Mouse (Mus musculus) C2C12 (cell line): ENCODE results near the gene Tmem255b. TPM values are rescaled to one million over a fixed set of nuclear protein-coding genes. Genes with fewer than 3 reads are reported as not detected.

Source experiments
- H3K27me3 ChIP-seq: one replicate; pipeline ENCODE4 v1.6.1; 2011; ENCODE audit not compliant: control insufficient read depth, insufficient read depth, insufficient read length
- H3K36me3 ChIP-seq: one replicate; pipeline ENCODE4 v1.6.1; 2011; ENCODE audit not compliant: control insufficient read depth, insufficient read depth
- H3K4me3 ChIP-seq: one replicate; pipeline ENCODE4 v1.5.1; 2011; ENCODE audit warnings: mild to moderate bottlenecking, control low read depth; ENCODE audit not compliant: poor library complexity, insufficient read depth, severe bottlenecking
- H3K79me2 ChIP-seq: one replicate; pipeline ENCODE4 v1.6.1; 2011; ENCODE audit not compliant: control insufficient read depth, insufficient read depth
- H3K79me3 ChIP-seq: one replicate; pipeline ENCODE4 v1.6.1; 2011; ENCODE audit warnings: low read depth, control low read depth
- H3ac ChIP-seq: one replicate; pipeline ENCODE3; 2011; ENCODE audit warnings: low read depth; ENCODE audit not compliant: control insufficient read depth, insufficient read length
- CEBPB ChIP-seq: IDR thresholded peaks from one replicate; pipeline ENCODE4 v1.6.1; 2011; ENCODE audit warnings: low read depth, mild to moderate bottlenecking, control low read depth, moderate library complexity
- CTCF ChIP-seq: IDR thresholded peaks from one replicate; pipeline ENCODE4 v1.5.1; 2011; ENCODE audit not compliant: control insufficient read depth, insufficient read depth, insufficient read length
- FOSL1 ChIP-seq: IDR thresholded peaks from one replicate; pipeline ENCODE4 v1.8.0; 2011; ENCODE audit warnings: mild to moderate bottlenecking, low read length; ENCODE audit not compliant: poor library complexity, insufficient read depth, severe bottlenecking
- MAX ChIP-seq: IDR thresholded peaks from one replicate; pipeline ENCODE4 v1.6.1; 2011; ENCODE audit warnings: mild to moderate bottlenecking, control low read depth
- MYOD1 ChIP-seq: IDR thresholded peaks from one replicate; pipeline ENCODE4 v1.6.1; 2011; ENCODE audit warnings: low read depth; ENCODE audit not compliant: control insufficient read depth, insufficient read length
- MYOG ChIP-seq: IDR thresholded peaks from one replicate; pipeline ENCODE4 v1.6.1; 2011; ENCODE audit not compliant: control insufficient read depth, insufficient read length; ENCODE audit errors: extremely low read depth
- USF1 ChIP-seq: IDR thresholded peaks from one replicate; pipeline ENCODE4 v1.6.1; 2011; ENCODE audit warnings: low read depth, mild to moderate bottlenecking, control low read depth, moderate library complexity
- polyA plus RNA-seq: library from polyadenylated mRNA; unstranded; fragments of >200 nt; fragmentation: generic; extraction: Trizol; gene quantifications from one replicate; pipeline ENCODE4 v1.2.1, GENCODE M21; 2012; ENCODE audit warnings: missing spikeins

Tmem255b gene
- polyA plus RNA-seq, 1 experiment: not detected

DNA sequence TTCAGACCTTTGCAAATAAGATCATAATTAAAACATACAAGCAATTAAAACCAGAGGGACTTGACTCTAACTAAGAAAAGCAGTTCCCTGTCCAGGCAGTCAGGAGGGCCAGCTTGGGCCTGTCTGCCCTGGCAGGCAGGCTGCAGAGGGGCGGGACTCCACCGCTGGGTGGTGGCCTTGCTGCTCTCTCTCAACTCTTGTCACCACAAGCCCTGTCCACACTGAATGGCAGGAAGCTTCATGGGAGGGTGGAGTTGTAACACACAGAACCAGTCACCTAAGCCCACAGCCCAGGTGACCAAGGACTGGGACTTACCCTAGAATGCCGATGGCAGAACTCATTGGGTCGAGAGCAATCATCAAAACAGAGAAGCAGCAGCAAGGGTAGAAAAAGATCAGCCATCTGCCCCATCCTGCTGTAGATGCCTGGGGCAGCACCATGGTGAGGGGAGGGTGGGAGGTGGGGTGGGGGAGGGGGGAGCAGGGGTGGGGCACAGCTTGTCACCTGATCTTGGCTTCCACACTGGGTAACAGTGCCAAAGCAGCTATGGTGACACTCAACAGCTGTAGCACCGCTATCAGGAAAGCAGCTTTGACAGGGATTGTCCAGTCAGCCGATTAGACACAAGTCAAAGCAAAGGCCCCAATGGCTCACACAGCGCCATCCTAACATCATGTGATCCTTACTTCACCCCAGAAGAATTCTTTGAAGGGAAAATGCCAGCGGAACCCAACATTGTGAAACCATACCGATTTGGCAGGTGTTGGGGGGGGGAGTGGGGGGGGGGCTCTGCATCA, 57.4 kb downstream of the Tmem255b start:
- H3K36me3 ChIP-seq: no peaks in the 10 kb centered on the region
- no peak overlapping the region for H3K4me3 ChIP-seq
- no peak for TF ChIP-seq CTCF
- no peak for TF ChIP-seq MYOD1
- TF ChIP-seq MAX: no peak
- no peak for TF ChIP-seq FOSL1
- no peak for TF ChIP-seq USF1
- no peak for TF ChIP-seq CEBPB
- TF ChIP-seq MYOG: no peak
- peaks cover 5% of the 10 kb centered on the region for H3K27me3 ChIP-seq
- no peaks in the 10 kb centered on the region for H3K79me3 ChIP-seq
- H3ac ChIP-seq: no peak overlapping the region
- no peaks in the 10 kb centered on the region for H3K79me2 ChIP-seq

DNA sequence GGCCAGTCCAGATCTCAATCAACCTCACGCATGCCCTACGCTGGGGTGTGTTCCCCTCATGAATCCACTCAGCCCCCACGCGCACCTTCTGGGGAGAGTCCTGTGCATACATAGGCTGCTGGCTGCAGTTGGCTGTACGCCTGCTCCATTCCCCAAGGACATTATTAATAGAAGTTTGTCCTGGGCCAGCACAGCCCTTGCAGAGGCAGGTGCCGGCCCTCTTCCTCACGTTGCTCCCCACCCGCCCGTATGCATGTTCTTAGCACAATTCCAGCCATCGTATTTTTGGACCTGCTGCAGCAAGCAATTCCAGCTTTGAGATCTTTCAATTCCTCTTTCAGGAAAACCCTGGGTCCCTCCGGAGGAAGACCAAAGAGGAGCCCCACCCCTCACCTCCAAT, 58.0 kb downstream of the Tmem255b start:
- Histone ChIP-seq H3K4me3 (no peak overlapping the region), H3K79me3 (no peaks in the 10 kb centered on the region), H3K27me3 (peaks cover 5% of the 10 kb centered on the region), H3K79me2 (no peaks in the 10 kb centered on the region), H3ac (no peak overlapping the region), H3K36me3 (no peaks in the 10 kb centered on the region)
- TF ChIP-seq MYOD1: no peak

DNA sequence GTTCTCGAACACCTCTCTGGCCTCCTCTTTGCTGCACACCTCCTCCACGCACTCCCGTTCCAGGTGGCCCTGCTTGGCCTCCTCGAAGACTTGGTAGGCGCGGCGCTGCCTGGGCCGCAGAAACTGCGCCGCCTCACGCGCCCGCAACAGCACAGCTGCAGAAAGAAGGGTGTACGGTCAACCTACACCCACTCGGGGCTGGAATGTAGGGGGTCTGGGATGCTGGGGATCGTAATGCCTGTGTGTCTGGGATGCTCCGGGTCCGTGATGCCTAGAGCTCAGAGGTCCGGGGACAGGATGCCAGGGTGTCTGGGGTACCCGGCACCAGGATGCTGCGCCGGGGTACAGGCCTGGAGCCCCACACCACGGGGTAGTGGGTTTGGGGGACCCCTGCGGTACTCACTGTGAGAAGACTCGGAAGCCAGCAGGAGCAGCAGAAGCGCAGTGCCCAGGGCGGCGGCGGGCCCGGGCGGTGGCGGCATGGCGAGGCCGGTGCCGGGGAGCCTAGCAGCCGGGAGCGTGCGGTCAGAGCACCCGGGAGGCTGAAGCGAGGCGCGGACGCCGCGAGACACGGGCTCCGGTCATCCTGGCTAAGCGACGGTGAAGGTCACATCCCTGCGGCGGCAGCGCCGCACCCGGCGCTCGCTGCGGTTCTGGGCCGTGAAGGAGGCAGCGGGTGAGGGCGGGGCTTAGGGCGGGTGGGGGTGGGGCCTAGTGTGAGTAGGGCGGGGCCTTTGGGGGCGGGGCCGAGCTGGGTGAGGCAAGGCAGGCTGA, 59.1 kb downstream of the Tmem255b start, which contains the start of gene Gas6:
TSS of gene Gas6 (minus strand) at position 633 of the 774 bp plus-strand sequence.
- Histone ChIP-seq H3K79me2 (no peaks in the 10 kb centered on the region), H3K27me3 (peaks cover 5% of the 10 kb centered on the region), H3K4me3 (no peak within 1 kb of the TSS), H3ac (no peak within 1 kb of the TSS), H3K79me3 (no peaks in the 10 kb centered on the region), H3K36me3 (no peaks in the 10 kb centered on the region)
- TF ChIP-seq CEBPB: no peak
- no peak for TF ChIP-seq MAX
- no peak for TF ChIP-seq FOSL1
- no peak for TF ChIP-seq USF1
- TF ChIP-seq CTCF: no peak
- TF ChIP-seq MYOD1: no peak
- no peak for TF ChIP-seq MYOG

DNA sequence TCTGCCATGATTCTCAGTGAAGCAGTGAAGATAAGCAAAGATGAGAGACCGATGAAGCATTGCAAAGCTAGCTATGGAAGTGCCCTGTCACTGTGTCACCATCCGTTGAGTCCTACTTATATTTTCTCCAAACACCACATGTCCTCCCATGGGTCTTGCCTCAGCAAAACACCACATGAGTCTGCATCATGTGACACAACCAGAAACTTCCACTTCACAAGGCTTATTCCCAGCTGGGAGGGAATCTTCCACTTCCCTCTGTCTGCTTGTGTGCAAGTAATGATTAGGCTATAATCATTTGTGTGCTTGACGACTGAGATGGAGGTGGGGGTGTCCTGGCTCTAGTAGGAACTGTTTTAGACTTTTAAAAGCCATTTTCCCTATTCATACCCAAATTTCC, 66.2 kb downstream of the Tmem255b start:
- TF ChIP-seq FOSL1 (no peak), CTCF (no peak), USF1 (no peak), MYOG (no peak), MAX (no peak), CEBPB (no peak)
- H3ac ChIP-seq: no peak overlapping the region
- no peaks in the 10 kb centered on the region for H3K79me2 ChIP-seq
- no peaks in the 10 kb centered on the region for H3K36me3 ChIP-seq
- no peaks in the 10 kb centered on the region for H3K79me3 ChIP-seq
- peaks cover 4% of the 10 kb centered on the region for H3K27me3 ChIP-seq
- H3K4me3 ChIP-seq: no peak overlapping the region

DNA sequence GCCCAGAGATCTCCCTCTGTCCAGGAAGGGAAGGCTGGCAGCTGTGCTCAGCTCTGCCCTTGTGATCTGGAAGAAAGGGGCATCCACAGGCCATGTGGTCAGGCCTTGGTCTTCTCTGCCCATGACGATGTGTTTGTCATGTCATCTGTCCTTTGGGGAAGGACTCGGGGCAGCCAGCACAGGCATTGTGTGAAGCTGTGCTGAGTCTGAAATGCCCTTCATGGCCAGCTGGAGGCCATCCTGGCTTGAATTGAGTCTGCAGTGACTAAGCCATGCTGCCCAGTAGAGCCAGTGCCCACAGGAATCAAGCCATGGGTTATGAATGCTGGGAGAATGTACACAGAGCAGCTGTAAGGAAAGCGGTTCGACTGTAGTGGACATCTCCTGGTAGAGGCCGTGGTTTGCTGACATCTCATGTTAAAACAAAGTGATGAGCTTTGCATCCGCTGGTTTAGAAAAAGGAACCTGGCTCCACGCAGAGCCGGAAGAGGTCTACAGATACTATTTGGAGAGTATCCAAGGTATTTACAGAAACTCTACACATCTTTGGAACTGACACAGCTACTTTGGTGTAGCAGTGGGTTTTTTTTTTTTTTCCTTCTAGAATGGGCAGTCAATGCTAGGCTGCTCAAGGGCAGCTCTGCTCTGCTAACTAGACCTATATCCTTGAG, 69.1 kb downstream of the Tmem255b start:
- Histone ChIP-seq H3ac (no peak overlapping the region), H3K36me3 (no peaks in the 10 kb centered on the region), H3K79me3 (no peaks in the 10 kb centered on the region), H3K79me2 (no peaks in the 10 kb centered on the region), H3K27me3 (peaks cover 4% of the 10 kb centered on the region), H3K4me3 (no peak overlapping the region)
- no peak for TF ChIP-seq MYOG
